Mouse (Mus musculus) T-cell, adult 66 days (primary cell): ENCODE data around the gene Cxcl2. TPM values are rescaled to one million over a fixed set of nuclear protein-coding genes. Genes with fewer than 3 reads are reported as not detected.

Experiments used
- total RNA-seq, 2 experiments: library from RNA; stranded (reverse); gene quantifications; 3 replicates in 1 of 2; 4 replicates in 1 of 2; pipeline ENCODE4 v1.2.4; 2023

Cxcl2 gene
- total RNA-seq: 1 to 10 TPM; 1.7 to 2.0 TPM

DNA sequence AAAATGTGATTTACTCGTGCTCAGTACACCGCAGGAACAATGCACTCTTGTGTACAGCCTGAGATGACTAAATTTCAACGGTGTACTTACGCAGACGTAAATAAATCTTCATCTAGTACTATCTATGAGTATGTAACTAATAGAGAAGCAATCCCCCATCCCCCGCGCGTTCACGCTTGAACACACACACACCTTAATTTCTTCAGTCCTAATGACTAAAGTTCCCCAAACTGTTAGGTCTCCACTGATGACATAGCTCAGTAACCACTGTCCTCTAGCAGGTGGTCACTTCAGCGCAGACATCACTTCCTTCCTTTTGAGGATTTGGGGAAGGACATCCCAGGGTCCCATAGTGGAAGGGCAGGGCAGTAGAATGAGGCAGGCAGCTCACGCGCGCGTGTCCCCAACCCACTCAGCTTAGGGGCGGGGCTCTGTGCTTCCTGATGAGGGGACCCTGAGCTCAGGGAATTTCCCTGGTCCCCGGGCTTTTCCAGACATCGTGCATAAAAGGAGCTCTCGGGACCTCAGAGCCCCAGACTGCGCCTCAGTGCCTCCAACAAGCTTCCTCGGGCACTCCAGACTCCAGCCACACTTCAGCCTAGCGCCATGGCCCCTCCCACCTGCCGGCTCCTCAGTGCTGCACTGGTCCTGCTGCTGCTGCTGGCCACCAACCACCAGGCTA is at the start of gene Cxcl2:
Cxcl2 (plus strand) TSS at position 533 of the 682 bp plus-strand sequence.

GRCm38 (mm10) chr5:90890519-90891463 is 12.9 kb upstream of the Cxcl2 start, which contains the start of gene Cxcl1:
Cxcl1 (plus strand) TSS chr5:90891241.

GRCm38 (mm10) chr5:90930971-90931851 is 27.5 kb downstream of the Cxcl2 start, which contains the start of gene Mthfd2l:
Mthfd2l (plus strand) TSS chr5:90931117.

Other genes starting within 250 kb of the Cxcl2 start
- gene Cxcl5, start 144.5 kb upstream of the Cxcl2 start, total RNA-seq: not detected
- gene Ppbp, start 135.4 kb upstream of the Cxcl2 start, total RNA-seq: 1 to 10 TPM; 1.2 to 1.3 TPM
- 1 to 10 TPM in 1 of 2 experiments, not detected in 1; 2.6 TPM for gene Pf4, start 131.4 kb upstream of the Cxcl2 start, total RNA-seq
- gene Cxcl3, start 117.8 kb upstream of the Cxcl2 start, total RNA-seq: not detected
- gene Cxcl15, start 109.3 kb upstream of the Cxcl2 start, total RNA-seq: not detected
- gene Cxcl1, start 12.6 kb upstream of the Cxcl2 start, total RNA-seq: not detected
- 1 to 10 TPM; 3.8 to 5.5 TPM for gene Mthfd2l, start 27.2 kb downstream of the Cxcl2 start, total RNA-seq
- not detected for gene Epgn, start 123.6 kb downstream of the Cxcl2 start, total RNA-seq
- not detected for gene Ereg, start 170.8 kb downstream of the Cxcl2 start, total RNA-seq
- under 1 TPM; 0.76 to 0.95 TPM for gene Areg, start 235.7 kb downstream of the Cxcl2 start, total RNA-seq